Mouse (Mus musculus) urinary bladder, postnatal 14 days (tissue): Measurements from ENCODE around the gene Rpsa.

Experiments
- DNase-seq: peaks from one replicate; pipeline ENCODE4 v3.0.0; 2021; ENCODE audit warnings: low spot score

Gene Rpsa

DNA sequence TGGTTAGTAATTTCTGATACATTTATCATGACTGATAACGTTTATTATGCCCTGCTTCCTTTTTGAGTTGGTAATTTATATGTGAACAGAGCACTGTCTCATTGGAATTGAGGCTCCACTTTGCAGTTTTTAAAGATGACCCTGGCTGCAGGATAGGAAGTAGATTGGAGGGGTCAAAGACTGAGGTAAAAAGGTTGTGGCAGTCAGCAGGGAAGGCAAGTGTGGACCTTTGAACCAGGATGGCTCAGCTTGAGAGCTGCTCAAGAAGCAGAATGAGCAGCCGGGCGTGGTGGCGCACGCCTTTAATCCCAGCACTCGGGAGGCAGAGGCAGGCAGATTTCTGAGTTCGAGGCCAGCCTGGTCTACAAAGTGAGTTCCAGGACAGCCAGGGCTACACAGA is 14.0 kb upstream of the Rpsa start:
- DNase-seq = no peak

DNA sequence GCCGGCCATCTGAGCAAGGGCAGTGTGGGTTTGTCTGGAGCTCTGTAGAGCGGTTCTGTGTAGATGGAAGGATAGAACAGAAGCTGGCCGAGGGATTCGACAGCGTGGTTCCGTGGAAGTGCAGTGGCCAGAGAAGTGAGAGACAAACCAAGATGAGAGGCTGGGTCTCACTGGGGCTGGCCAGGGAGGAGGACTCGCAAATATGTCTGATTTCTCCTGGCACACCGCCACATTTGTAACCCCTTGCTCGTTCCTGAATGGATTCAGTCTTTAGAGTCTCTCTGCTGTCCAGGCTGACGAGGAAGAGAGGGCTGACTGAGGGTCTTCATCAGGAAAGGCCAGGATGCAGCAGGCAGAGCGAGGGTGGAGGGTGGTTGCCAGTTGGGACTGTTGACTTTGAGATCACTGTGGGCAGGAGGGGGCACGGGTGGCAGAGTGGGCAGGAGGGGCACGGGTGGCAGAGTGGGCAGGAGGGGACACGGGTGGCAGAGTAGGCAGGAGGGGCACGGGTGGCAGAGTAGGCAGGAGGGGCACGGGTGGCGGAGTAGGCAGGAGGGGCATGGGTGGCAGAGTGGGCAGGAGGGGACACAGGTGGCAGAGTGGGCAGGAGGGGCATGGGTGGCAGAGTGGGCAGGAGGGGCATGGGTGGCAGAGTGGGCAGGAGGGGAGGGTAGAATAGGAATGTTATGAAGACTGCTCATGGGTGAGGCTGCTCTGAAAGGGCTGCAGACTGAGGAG is 13.3 kb upstream of the Rpsa start:
- DNase-seq = no peak

DNA sequence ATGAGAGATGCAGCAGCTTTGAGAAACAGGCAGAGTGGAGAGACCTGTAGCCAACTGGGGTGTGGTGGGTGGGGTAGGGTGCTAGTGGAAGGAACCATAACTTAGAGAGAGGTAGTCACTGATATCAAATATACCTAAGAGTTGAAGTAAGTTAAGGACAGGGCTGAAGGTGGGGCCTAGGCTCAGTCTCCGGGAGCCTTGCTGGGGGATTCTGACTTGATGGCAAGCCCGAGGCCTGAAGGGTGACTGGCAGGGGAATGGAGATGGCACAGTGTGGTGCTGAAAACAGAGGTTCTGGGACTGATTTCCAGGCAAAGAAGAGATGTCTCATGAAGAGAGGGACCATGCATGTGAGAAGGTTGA is 12.7 kb upstream of the Rpsa start:
- DNase-seq = no peak

DNA sequence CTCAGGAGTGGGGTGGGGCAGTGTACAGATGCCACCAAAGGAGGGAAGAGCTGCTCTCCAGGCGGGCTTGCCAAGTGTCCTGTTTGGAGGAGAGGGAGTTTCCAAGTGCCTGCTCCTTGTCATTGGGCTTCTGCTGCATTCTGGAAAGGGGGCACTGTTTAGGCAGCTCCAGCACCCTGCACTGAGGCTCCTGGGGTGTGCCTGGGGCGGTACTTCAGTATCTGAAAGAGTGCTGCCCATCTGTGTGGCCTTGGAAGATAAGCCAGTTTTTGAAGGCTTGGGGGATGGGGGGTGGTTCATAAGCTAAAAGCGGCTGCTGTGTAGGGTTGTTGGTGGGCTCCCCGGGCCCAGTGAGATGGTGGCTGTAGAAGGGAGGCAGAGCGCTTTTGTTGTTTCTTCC is 11.9 kb upstream of the Rpsa start:
- no peak for DNase-seq

DNA sequence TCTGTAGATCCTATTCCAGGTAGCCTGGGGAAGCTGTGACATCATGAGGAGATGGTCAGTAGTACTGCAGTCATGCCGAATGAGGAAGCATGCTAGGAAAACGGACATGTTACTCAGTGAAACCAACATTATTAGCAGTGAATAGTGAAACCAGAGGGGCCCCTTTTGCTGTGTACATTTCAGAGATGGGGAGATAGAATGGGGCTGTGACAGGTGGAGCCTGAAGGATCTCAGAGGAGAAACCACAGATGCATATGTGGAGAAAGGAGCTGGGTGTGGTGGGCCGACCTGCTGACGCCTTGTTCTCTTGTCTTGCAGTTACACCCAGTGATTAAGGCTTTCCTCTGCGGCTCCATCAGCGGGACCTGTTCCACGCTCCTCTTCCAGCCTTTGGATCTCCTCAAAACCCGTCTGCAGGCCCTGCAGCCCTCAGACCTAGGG is 11.3 kb upstream of the Rpsa start:
- no peak for DNase-seq

- DNase-seq = no peak
These were observed 9.3 kb upstream of the Rpsa start for GRCm38 (mm10) chr9:120118212-120118611.

GRCm38 (mm10) chr9:120120503-120120902 is 7.0 kb upstream of the Rpsa start:
- DNase-seq = no peak

- DNase-seq = no peak
These were observed 621 bp upstream of the Rpsa start for GRCm38 (mm10) chr9:120126868-120127267.

GRCm38 (mm10) chr9:120129276-120129675 is 1.8 kb downstream of the Rpsa start:
- no peak for DNase-seq

GRCm38 (mm10) chr9:120131784-120132288 is 4.3 kb downstream of the Rpsa start:
- no peak for DNase-seq

DNA sequence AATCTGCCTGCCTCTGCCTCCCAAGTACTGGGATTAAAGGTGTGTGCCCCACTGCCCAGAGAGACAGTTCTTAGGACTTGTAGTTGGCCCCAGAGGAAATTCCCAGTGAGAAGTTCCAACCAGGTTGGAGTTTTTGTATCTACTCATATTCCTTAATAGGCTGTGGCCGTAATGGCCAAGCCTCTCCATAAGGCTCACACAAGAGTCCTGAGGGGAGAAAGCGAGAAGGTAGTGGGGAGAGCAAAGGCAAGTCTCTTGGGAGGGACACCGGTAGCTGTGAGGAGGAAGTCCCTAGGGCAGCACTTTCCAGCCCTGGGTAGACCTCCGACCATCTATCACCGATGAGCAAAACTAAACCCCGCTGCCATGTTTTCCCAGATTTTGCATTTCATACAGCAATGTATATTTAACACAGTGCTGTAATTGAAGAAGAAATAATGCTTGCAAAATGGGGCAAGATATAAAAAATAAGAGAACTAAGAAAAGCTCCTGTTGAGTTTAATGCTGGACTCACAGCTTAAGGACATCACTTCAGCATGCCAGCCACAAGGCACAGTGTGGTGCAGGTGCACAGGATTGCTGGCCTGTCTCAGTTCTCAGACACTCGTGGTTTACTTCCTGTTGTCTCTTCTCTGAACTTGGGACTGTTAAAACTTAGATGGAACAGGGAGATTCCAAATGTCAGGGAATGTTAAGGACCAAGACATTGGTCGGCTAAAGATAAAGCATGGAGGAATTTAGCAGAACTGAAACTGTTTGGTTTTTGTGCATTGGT is 5.7 kb downstream of the Rpsa start:
- DNase-seq = no peak

GRCm38 (mm10) chr9:120133755-120134475 is 6.4 kb downstream of the Rpsa start:
- DNase-seq = no peak

DNA sequence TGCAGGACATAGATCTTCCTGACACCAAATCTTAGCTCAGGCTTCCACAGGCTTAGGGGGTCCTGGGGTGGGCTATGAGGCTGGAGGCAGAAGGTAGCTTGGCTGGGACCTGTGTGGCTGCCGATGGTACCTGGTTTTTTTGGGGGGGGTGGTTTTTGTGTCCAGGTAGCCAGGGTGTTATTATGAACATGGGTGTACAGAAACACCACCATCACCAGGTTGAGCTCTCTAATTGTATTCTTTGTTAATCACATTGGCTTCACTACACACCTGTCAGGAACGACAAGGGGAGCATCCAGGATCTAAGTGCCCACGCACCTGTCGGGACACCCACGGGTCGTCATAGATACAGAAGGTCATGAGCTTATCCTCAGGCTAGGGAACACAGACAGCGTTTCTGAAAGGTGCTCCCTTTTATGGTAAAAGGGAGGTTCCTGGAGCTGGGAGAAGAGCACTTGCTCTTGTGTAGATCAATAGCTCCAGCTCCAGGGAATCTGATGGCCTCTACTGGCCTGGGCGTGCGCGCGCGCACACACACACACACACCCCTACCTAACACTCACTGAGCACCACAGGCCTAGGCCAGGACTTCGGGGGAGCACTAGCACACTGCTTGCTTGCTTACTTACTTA is 7.2 kb downstream of the Rpsa start:
- DNase-seq = no peak

DNA sequence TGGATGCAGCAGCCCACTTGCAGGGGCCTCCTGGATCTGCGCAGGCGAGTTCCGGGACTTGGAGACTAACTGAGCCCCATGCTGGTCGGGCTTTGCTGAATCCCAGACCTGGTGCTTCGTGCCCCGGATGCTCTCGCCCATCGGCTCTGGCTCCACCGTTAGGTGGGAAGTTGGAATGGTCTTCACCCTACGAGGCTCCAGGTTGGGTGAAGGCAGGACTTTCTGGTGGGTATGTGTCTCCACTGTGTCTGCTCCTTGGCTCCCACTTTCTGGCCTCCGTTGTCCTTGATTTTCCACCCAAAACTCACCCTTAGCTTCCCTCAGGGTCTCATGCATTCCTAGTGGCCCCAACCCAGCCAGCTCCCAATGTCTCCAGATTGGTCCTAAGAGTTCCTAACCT is 8.0 kb downstream of the Rpsa start:
- DNase-seq = no peak

DNA sequence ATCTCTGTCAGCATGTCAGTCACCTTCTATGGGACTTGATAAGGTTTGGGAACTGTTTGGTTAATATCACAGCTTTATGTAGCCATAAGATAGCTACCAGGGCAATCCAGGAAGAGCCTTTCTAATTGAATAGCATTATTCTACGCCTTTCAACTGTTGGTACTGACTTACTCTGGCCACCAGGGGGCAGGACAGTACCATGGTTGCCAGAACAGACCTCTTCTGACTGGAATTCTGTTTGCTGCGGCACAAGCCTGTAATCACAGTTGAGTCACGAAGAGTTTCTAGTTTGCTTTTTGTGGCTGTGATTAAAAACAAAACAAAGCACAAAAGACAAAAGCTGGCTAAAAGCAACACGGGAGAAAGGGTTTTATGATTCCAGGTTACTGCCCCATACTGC is 13.2 kb downstream of the Rpsa start:
- peak; percentile 81 for DNase-seq

GRCm38 (mm10) chr9:120144474-120144873 is 17.0 kb downstream of the Rpsa start:
- no peak for DNase-seq

GRCm38 (mm10) chr9:120149222-120149828 is 21.8 kb downstream of the Rpsa start, which contains the start of gene Mobp:
Mobp (plus strand) TSS chr9:120149707.
- DNase-seq = no peak

DNA sequence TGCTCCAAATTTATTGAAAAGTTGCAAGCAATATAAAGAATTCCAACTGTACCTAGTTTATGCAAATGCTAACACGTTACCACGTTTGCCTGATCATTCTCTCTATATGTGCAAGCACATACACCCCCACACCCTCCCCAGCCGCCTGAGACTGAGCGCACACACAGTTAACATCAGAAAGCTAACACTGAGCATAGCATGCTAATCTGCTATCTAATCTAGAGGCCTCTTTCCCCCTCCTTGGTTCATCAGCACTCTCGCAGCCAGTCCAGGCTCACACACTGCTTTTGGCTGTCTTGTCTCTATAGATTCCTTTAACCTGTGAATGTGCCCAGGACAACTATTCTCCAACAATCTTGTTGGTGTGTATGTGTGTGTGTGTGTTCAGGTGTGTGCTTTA is 23.7 kb downstream of the Rpsa start:
- DNase-seq = no peak

DNA sequence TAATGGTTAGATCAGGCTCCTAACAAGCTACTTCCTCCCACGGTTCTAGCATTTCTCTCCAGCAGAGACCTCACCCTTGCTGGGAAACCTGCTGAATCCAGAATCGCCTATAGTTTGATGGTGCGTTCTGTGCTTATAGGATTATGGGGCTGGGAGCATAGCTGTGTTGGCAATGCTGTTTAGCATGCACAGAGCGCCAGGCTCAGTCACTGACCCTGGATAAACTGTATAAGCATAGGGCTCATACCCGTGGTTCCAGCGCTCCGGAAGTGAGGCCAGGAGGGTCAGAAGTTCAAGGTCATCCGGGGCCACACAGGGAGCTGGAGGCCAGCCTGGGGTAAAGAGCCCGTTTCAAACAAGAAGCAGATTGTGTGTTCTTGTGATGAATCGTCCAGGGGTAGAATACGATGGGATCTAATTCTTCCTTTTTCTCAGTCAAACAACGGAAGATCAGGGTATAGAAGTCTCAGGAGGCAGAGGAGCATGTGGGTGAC is 24.5 kb downstream of the Rpsa start:
- no peak for DNase-seq

GRCm38 (mm10) chr9:120158047-120158446 is 30.6 kb downstream of the Rpsa start:
- no peak for DNase-seq

- DNase-seq = no peak
These were observed 36.4 kb downstream of the Rpsa start for GRCm38 (mm10) chr9:120163862-120164261.

DNA sequence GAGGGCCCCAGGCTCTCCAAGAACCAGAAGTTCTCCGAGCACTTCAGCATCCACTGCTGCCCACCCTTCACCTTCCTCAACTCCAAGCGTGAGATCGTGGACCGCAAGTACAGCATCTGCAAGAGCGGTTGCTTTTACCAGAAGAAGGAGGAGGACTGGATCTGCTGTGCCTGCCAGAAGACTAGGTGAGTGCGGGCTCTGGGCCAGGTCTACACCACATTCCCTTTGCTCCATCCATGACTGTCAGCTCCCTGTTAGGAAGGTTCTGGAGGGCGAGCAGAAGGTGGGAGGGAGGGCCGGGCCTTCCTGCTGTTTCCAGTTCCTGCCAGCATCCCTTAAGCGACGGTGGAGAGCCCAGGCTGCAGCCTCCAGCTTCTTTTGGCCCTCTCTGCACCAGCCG is 40.3 kb downstream of the Rpsa start:
- no peak for DNase-seq
